In genomic region chr17:25308346-25308745, GRCm38 (mm10) we compare ENCODE assay signal across 19 mouse cellular contexts. TPM values are rescaled to one million over a fixed set of nuclear protein-coding genes. Genes with fewer than 3 reads are reported as not detected.
A peak's percentile ranks its signal among the peaks of the same experiment; 100 is the strongest.
DNase-seq lines count a peak whose midpoint lies in the region; TF ChIP-seq lines count a peak whose summit lies in the region.
"Had no signal": no experiment of that assay in that cellular context is flagged by ENCODE, and none has a peak within 500 bp of the region (broad histone marks: within the 10 kb centered on the region; RNA-seq: fewer than 3 reads in every experiment).

Prss28 (plus strand) TSS chr17:25308646.

- no peak for TF ChIP-seq CTCF in layer of hippocampus, adult 2 months (conservative IDR thresholded peaks at IDR 0.05)

- DNase-seq in MN1 (ENCODE audit: low spot score) = peak; percentile 73
- DNase-seq in layer of hippocampus, adult 2 months (ENCODE audit: low spot score in 2 of 2) = no peak
- DNase-seq: adrenal gland, adult 2 months; adrenal gland, adult 8-10 months; adrenal gland, postnatal 10 days; adrenal gland, postnatal 14 days; adrenal gland, postnatal 25 days; adrenal gland, postnatal 36 days; B cell, adult 2 months; cerebellum, adult 11 months; cerebellum, adult 11-12 months; cerebellum, adult 18-20 months; cerebellum, adult 2 months; cerebellum, adult 8-10 months had no signal

- no peak within 1 kb of the TSS for H3K27ac ChIP-seq in layer of hippocampus, adult 2 months

- H3K4me3 ChIP-seq in layer of hippocampus, adult 2 months = no peak within 1 kb of the TSS

RNA-seq across cellular contexts. Expression of gene Prss28, which starts in this region (rescaled TPM):
- total RNA-seq in layer of hippocampus, adult 2 months (2021) = not detected
- total RNA-seq: adrenal gland, adult 18-20 months; adrenal gland, adult 2 months; adrenal gland, adult 8-10 months; adrenal gland, postnatal 10 days; adrenal gland, postnatal 14 days; adrenal gland, postnatal 25 days; adrenal gland, postnatal 36 days; adrenal gland, postnatal 4 days; CH12.LX; ES-E14; MEL had no signal
